Mouse (Mus musculus) urinary bladder, postnatal 25 days (tissue): ENCODE results near the gene Ppfibp1.
A peak's percentile ranks its signal among the peaks of the same experiment; 100 is the strongest.

Experiments used
- DNase-seq: peaks from one replicate; pipeline ENCODE4 v3.0.0; 2022; ENCODE audit warnings: low spot score

Ppfibp1 gene

GRCm38 (mm10) chr6:146913489-146914198, 25.4 kb downstream of the Ppfibp1 start:
- DNase-seq: no peak

- no peak for DNase-seq
Measured at GRCm38 (mm10) chr6:146915808-146916207, 27.5 kb downstream of the Ppfibp1 start.

- no peak for DNase-seq
Measured at GRCm38 (mm10) chr6:146917396-146917795, 29.1 kb downstream of the Ppfibp1 start.

GRCm38 (mm10) chr6:146918341-146918740, 30.1 kb downstream of the Ppfibp1 start:
- DNase-seq: no peak

- no peak for DNase-seq
Measured at GRCm38 (mm10) chr6:146926415-146926980, 38.2 kb downstream of the Ppfibp1 start.

DNA sequence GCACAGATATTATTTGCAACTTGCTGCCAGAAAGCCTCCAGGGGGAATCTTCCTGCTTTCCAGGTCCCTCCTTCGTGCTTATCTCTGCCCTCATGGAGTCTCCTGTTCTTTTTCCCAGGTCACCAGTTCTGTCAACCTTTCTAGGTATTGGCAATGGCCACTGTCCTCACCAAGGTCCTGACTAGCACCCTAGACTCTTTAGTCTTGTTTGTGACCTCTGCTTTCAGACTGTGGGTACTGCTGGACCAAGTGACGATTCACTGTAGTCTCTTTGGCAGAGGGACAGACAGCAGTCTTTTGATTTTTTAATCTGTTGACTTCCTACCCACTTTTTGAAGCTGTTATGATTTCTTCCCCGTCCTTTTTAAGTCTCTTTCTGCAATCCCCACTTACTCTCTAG, 39.8 kb downstream of the Ppfibp1 start:
- DNase-seq: no peak

- no peak for DNase-seq
Measured at GRCm38 (mm10) chr6:146929031-146929430, 40.7 kb downstream of the Ppfibp1 start.

DNA sequence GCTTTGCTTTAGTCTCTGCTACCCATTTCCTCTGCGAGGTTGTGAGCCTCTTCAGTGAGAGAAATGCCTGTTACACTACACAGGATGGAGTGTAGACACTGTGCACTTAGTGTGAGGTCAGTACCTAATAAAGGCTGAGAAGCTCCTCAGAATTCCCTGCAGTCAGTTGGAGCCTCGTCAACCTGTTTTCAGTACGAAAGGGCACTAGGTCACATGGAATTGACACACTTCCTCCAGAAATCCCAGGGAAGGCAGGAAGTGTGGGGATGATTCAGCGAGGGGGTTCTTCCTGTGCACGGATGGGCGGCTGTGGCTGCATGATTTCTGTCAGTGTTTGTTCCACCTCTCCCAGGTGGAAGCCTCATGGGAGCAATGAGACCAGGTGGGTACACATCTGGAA, 44.8 kb downstream of the Ppfibp1 start:
- no peak for DNase-seq

- no peak for DNase-seq
Measured at GRCm38 (mm10) chr6:146935957-146936356, 47.7 kb downstream of the Ppfibp1 start.

- peak; percentile 69 for DNase-seq
Measured at GRCm38 (mm10) chr6:146939026-146939425, 50.7 kb downstream of the Ppfibp1 start.

DNA sequence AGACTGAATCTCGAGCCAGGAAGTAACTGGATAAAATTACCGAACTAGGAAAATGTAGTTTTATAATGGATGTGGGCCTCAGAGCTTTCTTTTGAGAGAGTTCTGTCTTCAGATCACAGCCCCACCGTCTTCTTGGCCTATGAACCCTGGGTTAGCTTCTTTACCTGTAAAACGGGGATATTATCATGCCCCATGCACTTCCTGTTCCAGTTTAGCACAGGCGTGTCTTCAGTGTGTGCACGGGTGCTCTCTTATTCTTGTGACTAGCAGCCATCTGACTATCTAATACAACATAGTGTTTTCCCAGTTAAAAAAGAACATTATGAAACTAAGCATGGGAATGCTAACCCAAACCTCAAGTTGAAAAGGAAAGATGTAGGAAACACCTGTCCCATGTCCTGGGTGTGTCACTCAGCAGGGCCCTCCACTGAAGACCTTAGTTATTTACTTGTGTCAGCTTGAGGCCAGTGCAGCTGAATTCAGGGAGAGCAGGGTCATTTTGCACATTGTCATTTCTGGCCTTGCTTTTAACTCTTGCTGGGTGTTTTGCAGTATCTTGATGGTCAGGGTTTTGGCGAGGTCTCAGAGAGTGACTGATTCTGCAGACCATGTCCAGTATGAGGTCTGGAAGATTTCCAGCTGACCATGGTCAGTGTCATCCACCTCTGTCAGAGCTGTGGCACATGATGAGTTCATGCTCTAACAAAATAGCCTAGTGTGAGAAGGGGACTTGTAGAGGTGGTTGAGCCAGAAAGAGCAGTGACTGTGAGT, 53.4 kb downstream of the Ppfibp1 start:
- DNase-seq: no peak

DNA sequence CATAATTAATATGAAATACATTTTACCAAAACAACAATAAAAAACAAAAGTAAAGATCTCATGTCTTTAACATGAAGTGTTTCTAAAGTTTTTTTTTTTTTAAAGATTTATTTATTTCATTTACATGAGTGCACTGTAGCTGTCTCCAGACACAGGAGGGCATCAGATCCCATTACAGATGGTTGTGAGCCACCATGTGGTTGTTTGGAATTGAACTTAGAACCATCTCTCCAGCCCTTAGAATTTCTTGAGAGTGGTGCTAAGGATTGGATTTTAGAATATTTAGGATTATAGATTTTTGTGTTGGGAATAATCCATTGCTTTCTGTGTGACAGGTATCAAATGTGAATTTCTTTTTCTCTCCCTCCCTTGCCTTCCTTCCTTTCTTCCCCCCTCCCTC, 55.7 kb downstream of the Ppfibp1 start:
- DNase-seq: no peak

GRCm38 (mm10) chr6:146944830-146945229, 56.5 kb downstream of the Ppfibp1 start:
- no peak for DNase-seq

DNA sequence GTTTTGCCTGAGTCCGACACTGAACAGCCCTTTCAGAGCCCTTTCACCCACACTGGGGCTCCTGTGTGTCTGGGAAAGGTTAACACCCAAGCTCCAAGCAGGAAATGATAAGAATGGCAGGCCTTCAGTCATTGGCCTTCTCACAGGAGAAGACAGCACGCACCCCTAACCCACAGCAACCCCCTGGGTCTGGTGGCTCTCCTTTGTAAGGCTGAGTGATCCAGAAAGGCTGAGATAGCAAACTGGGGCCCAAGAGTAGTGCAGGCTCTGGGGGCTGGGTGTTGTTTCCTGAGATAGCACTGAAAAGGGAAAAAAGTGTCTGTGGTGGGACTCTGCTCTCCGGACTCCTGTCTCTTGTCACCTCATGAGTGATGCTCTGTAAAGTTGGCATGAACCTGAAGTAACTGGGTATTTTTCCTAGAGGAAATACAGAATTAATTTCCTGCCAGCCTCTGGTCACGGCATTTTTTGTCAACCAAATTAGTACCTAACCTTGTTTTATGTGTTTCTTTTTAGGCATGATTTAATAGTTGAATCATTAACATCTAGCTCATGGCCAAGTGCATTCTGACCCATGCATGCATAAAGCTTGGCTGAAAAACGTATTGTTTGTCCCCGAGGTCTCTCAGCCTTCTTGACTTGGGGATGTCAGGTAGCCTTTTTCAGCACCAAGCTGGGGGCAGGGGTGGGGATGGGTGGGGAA, 58.2 kb downstream of the Ppfibp1 start:
- no peak for DNase-seq

- no peak for DNase-seq
Measured at GRCm38 (mm10) chr6:146947186-146947585, 58.9 kb downstream of the Ppfibp1 start.

GRCm38 (mm10) chr6:146949682-146950453, 61.6 kb downstream of the Ppfibp1 start:
- DNase-seq: no peak

- no peak for DNase-seq
Measured at GRCm38 (mm10) chr6:146950454-146950832, 62.2 kb downstream of the Ppfibp1 start.

DNA sequence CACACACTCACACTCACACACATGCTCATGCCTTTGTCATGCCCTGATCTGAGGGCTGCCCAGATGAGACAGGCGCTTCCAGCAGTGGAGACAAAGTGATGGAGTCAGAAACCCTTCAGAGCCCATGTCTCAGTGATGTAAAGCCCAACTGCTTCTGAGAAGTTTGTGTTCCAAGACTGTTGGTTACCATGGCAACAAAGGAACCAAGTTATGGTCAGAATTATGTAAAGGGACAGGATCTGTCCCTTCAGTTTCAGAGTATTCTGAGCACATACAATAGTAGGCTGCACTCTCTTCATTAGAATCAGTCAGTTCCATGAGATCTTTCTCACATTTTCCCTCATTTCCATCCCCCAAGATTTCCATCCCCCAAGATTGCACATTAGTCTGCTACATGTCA, 66.0 kb downstream of the Ppfibp1 start, which contains the start of gene 1700034J05Rik:
Gene 1700034J05Rik (minus strand): TSS at position 165 of the 400 bp plus-strand sequence.
- DNase-seq: no peak

DNA sequence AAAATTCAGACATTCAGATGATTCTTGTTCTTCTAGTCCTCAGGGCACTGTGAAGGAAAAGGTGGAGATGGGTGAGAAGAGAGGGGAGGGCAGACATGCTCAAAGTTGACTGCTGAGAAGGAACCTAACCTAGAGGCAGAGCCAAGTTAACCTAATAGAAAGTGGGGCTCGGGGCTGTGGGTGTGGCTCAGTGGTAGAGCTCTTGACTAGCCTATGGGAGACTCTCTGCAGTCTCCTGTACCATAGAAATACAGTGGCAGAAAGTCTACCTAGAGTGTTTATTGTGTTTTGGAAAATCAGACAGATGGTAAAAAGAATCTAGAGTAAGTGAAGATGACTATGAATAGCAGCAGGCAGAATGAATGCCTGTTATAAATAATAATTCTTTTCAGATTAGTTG, 67.2 kb downstream of the Ppfibp1 start:
- no peak for DNase-seq

DNA sequence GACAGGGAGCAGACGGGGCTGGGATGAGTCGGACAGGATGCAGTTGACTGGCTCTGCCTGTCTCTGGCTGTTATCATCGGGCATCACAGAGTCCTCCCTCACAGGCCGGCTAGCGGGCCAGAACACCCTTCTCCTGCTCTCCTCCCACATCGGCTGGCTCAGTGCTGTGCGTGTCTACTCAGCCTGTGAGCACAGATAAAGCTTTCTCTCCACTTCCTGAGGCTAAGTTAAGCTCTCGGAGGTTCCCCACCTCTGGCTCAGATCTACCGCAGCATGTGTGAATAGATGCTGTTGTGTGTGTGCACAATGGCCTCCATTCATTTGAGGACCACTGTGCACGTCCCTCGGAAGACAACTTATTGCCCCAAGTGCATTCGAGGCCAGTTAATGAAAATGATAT, 67.6 kb downstream of the Ppfibp1 start:
- no peak for DNase-seq

- DNase-seq: no peak
Measured at GRCm38 (mm10) chr6:146956961-146957360, 68.7 kb downstream of the Ppfibp1 start.

- DNase-seq: no peak
Measured at GRCm38 (mm10) chr6:146958694-146959093, 70.4 kb downstream of the Ppfibp1 start.
